Mouse (Mus musculus): ENCODE measurements around the gene Olfr31.

- TF ChIP-seq HCFC1 (IDR thresholded peaks at IDR 0.05; ENCODE audit: low read depth, low read length) (no peak), CTCF (conservative IDR thresholded peaks at IDR 0.05 in 1 of 2, IDR thresholded peaks at IDR 0.05 in 1 of 2; ENCODE audit: low read depth in 2 of 2, low read length in 2 of 2) (no peak)
Measured at GRCm38 (mm10) chr14:14351721-14352590, 29.3 kb downstream of the Olfr31 start.
